Mouse (Mus musculus) WW6 (cell line): ENCODE data around the gene Deup1.
"Not testable (repeated sequence)": the region's sequence is repeated elsewhere in the genome, so short reads cannot be mapped to it uniquely, and the experiment has no call there.

Source experiments
- DNase-seq: peaks from one replicate; pipeline ENCODE4 v3.0.0-alpha.2; 2013; ENCODE audit warnings: low read depth, low spot score

The Deup1 gene

GRCm38 (mm10) chr9:15587157-15587854 is 40.4 kb downstream of the Deup1 start:
- no peak for DNase-seq

GRCm38 (mm10) chr9:15585956-15586355 is 41.8 kb downstream of the Deup1 start:
- no peak for DNase-seq

GRCm38 (mm10) chr9:15584209-15584608 is 43.5 kb downstream of the Deup1 start:
- DNase-seq: no peak

- DNase-seq: no peak
Measured at GRCm38 (mm10) chr9:15582026-15582425, 45.7 kb downstream of the Deup1 start.

- DNase-seq: no peak
Measured at GRCm38 (mm10) chr9:15580176-15580575, 47.6 kb downstream of the Deup1 start.

GRCm38 (mm10) chr9:15578946-15579345 is 48.8 kb downstream of the Deup1 start:
- no peak for DNase-seq

GRCm38 (mm10) chr9:15578427-15578826 is 49.3 kb downstream of the Deup1 start:
- DNase-seq: no peak

GRCm38 (mm10) chr9:15574750-15575454 is 52.8 kb downstream of the Deup1 start:
- no peak for DNase-seq

- no peak for DNase-seq
Measured at GRCm38 (mm10) chr9:15562353-15562752, 65.4 kb downstream of the Deup1 start.

GRCm38 (mm10) chr9:15560451-15560850 is 67.3 kb downstream of the Deup1 start:
- DNase-seq: no peak

- DNase-seq: no peak
Measured at GRCm38 (mm10) chr9:15553322-15553721, 74.4 kb downstream of the Deup1 start.

- no peak for DNase-seq
Measured at GRCm38 (mm10) chr9:15551933-15552851, 75.5 kb downstream of the Deup1 start.

- not testable (repeated sequence) for DNase-seq
Measured at GRCm38 (mm10) chr9:15551073-15551472, 76.7 kb downstream of the Deup1 start.

GRCm38 (mm10) chr9:15550461-15550961 is 77.2 kb downstream of the Deup1 start:
- DNase-seq: no peak

- DNase-seq: no peak
Measured at GRCm38 (mm10) chr9:15541735-15542354, 85.9 kb downstream of the Deup1 start.

- DNase-seq: no peak
Measured at GRCm38 (mm10) chr9:15538979-15539533, 88.7 kb downstream of the Deup1 start.

- DNase-seq: no peak
Measured at GRCm38 (mm10) chr9:15537455-15538048, 90.2 kb downstream of the Deup1 start.

- DNase-seq: no peak
Measured at GRCm38 (mm10) chr9:15536861-15537426, 90.8 kb downstream of the Deup1 start.

GRCm38 (mm10) chr9:15535418-15535817 is 92.3 kb downstream of the Deup1 start:
- DNase-seq: no peak

GRCm38 (mm10) chr9:15534110-15534509 is 93.6 kb downstream of the Deup1 start:
- DNase-seq: no peak
